Mouse (Mus musculus) right cerebral cortex, postnatal 25 days (tissue): Measurements from ENCODE around the gene Mfap5.
A peak's percentile ranks its signal among the peaks of the same experiment; 100 is the strongest.
"Not testable (repeated sequence)": the region's sequence is repeated elsewhere in the genome, so short reads cannot be mapped to it uniquely, and the experiment has no call there.

Experiments
- DNase-seq: peaks from one replicate; pipeline ENCODE4 v3.0.0; 2022

Gene Mfap5

DNA sequence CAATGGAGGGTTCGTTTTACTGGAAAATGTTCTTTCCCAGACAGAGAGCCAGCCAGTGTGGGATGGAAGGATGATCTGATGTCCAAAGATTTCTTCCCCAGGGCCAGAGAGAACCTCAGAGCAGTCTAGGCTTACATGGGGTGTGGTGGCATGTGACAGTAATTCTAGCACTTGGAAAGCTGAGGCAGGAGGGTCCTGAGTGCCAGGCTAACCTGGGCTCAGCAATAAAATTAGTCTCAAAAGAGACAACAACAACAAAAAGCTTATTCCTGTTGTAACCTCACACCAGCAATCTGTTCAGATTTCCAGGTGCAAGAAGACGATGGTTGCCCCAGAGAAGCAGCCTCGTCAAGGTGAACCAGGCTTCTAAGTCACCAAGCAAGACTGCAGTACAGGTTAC, at the start of gene Mfap5:
Gene Mfap5 (plus strand): TSS at position 301 of the 400 bp plus-strand sequence.
- no peak for DNase-seq

GRCm38 (mm10) chr6:122458946-122459693, 46.5 kb upstream of the Mfap5 start:
- peak; percentile 26 for DNase-seq

DNA sequence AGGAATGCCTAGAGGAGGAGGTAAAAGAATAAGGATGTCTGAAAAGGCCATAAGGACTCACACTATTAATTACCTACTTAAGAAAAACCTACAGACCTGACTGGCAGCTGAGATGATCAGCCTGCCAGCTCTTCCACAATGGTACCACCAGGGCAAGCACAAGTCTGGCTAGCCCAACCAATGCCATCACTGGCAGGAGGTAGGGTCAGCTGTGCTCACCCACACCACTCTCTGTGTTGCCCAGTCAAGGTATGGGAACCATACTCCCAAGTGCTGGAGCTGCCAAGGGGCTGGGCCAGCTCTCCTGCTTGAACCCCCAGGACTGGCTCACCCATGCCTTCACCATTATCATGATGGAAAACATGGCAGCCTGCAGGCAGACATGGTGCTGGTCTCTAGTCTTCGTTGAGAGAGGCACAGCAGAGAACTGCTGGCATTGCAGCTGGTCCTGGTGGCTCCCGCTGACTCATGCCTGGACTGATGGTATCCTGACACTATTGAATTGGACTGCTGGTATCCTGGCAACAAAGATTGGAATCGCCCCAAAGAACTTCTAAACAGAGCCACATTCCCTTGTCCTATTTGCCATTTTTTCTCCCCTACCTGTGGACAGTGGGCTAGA, 39.4 kb upstream of the Mfap5 start:
- DNase-seq = no peak

- DNase-seq = no peak
Observed at GRCm38 (mm10) chr6:122469030-122469640, 36.5 kb upstream of the Mfap5 start.

DNA sequence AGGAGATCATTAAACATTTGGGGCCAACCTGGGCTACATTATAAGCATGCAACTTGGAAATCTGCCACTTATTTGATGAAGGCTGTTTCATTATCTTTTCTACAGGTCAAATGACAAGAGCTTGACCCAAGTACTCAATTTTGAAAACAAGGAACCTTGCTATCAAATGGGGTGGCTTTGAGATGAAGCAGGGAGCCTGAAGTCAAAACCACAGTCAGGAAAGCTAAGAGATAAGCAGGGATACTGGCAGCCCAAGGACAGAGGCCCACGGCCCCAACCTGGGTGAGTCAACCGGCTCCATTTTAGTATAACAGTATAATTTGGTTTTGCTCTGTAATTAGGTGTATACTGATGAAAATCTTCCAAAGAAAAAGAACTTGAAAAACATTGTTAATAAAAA, 35.4 kb upstream of the Mfap5 start:
- no peak for DNase-seq

GRCm38 (mm10) chr6:122471461-122471860, 34.2 kb upstream of the Mfap5 start:
- DNase-seq = not testable (repeated sequence)

DNA sequence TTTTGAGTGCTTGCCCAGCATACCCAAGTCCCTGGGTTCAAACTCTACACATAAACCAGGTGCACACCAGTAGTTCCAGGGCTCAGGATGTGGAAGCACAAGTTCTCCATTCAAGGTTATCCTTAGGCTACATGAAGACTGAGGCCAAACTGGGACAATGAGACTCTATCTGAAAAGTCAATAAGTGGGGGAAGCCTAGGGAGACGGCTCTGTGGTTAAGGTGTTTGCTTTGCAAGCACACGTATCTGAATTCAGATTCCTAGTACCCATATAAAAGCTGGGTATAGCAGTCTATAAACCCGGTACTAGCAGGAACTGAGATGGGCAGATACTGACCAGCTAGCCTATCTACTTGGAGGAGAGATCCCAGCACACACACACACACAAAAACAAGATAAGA, 27.6 kb upstream of the Mfap5 start:
- DNase-seq = no peak

DNA sequence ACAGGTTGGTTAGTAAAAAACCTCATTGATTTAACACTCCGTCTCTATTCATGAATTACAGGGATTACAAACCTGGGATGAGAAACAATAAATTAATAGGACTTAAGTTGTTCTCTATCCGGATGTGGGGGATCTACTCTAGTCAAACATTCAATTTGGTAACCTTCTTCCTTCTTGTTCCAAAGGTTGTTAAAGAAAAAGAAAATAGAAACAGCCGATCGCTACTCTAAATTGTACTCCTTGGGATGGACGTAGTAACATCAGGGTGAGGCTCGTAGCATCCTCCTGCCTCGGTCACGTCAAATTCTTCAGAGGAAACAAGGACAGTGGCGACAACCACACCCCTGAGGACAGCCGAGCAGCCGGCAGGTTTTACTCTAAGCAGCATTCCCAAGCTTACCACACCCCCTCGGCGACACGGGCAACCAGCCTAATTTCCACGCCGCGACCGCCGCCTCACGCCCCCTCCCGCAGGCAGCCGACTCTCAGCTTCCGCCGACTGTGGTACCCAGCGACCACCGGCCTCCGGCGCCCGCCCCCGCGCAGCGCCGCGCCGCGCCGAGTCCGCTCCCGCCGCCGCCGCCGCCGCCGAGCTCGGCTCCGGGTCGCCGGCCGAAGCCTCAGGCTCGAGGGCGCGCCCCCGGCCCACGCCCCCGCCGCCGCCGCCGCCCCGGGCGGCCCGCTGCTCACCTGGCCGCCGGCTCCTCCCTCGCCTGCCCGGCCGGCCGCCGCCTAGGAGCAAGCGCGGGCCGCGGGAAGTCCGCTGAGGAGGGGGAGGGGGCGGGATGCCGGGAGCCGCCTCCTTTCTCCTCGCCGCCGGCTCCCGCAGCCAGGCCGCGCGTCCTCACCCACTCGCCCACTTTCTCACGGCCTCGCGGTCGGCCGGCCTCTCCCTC, 20.0 kb upstream of the Mfap5 start:
- peak; percentile 38 for DNase-seq

GRCm38 (mm10) chr6:122486297-122487117, 19.1 kb upstream of the Mfap5 start:
- peak; percentile 48 for DNase-seq

DNA sequence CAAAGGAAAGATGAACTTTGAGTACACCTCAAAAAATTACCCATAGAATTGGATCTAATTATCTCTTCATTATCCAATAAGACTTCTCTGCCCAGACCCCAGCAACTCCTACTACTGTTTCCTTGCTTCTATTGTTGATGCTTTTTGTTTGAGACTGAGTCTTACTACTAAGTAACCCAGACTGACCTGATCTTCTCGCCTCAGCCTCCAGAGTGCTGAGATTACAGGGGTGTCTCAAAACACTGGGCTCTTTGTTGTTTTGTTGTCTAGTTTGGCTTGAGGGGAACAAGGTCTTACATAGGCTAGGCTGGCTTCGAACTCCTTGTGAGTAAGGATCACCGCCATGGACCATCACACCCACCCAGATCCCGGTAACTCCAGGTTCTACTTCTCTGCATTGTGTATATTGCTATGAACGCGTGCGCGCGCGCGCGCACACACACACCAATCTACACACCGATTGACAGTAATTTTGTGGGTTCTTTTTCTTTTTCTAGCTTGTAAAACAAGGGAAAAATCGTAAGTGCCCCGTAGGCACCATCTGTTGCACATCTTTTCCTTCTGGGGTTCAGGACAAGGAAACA, 14.6 kb upstream of the Mfap5 start:
- no peak for DNase-seq

DNA sequence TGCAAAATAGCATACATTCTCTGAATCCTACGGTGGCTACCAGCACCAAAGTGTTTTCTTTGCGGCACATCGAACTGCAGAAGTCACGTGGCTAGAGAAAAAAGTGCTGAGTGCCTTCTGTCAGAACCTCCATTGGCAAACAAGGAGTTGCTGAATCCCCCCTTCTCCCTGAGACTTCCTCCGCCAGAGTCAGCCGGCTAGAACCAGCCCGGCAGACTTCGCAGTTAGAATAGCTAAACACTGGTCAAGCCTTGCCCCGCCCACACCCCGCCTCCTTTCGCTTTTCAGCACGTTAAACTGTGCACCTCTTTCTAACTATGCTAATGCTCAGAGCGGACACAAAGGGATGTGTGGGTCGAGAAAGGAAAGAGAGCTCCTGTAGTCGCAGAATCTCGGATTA, 14.1 kb upstream of the Mfap5 start:
- DNase-seq = peak; percentile 53

DNA sequence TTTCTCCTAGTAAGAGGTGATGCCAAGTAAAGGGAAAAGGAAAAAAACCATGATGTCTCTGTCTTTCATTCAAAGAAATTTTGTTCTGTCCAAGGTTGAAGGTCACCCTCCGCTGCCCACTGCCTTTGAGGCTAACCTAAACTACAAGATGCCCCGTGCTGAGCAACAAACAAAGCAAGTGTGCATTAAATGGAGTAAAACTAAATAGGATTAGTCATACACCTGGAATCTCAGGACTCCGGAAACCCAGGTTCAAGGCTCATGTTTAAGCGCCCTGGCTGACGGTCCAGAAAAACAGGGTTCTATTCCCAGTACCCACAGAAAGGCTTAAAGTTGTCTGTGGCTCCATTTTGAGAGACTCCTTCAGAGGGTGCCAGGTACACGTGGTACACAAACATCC, 13.2 kb upstream of the Mfap5 start:
- DNase-seq = no peak

GRCm38 (mm10) chr6:122493799-122494472, 11.7 kb upstream of the Mfap5 start:
- no peak for DNase-seq

DNA sequence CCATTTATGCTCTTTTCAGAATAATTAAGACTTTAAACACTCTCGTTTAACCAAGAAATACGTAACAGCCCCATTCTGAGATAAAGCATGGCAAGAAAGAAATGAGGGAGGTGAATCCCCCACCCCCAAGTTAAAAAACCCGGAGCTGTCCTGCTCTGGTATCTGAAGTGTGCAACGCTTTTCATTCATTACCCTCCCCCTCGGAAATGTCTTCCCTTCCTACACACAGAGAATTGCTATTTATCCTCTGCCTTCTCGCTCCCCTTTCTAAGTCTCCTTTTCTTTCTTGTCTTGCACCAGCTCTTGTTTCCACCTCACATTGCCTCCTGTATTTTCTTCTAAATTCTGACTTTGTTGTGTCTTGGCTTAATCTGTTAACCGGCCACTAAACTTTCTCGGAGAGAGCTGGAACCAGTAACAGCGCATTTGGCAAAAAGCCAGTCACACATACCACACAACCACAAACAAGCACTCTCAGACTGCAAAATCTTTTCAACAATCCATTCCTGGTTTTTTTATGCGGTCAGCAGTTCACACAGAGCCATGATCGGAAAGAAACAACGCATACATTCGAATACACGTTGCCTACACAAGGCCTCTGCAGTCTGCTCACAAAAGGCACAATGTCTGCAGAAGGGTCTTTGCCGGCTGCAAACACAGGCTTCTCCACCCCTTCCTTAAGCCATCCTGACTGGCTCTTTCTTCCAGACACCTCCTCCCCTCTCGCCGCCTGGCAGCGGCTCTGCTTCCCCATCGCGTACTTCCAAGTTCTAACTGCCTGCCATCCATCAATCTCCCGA, 10.4 kb upstream of the Mfap5 start:
- no peak for DNase-seq

- DNase-seq = no peak
Observed at GRCm38 (mm10) chr6:122496501-122496900, 9.1 kb upstream of the Mfap5 start.

GRCm38 (mm10) chr6:122498661-122499060, 7.0 kb upstream of the Mfap5 start, which contains the start of gene Rimklb:
Gene Rimklb, minus strand, starts transcription at chr6:122498761.
- no peak for DNase-seq

- DNase-seq = no peak
Observed at GRCm38 (mm10) chr6:122505041-122505440, 604 bp upstream of the Mfap5 start.

DNA sequence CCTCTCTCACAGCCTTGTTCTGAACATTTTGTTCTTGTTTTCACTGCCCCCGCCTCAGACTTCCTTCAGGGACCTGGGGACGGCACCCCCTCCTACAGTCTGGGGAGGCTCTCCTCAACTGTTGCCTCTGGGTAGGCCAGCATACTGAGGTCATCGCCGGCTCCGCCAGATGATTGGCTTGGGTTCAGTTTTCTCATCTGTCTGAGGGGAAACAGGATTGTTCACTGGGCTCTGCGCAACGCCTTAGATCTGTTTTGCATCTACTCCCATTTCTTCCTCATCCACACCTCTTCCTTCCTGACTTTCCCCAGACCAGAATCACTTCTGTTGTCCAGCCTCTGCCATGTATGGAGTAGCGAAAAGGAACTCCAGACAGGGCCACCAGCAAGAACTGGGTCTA, 2.8 kb downstream of the Mfap5 start:
- no peak for DNase-seq

DNA sequence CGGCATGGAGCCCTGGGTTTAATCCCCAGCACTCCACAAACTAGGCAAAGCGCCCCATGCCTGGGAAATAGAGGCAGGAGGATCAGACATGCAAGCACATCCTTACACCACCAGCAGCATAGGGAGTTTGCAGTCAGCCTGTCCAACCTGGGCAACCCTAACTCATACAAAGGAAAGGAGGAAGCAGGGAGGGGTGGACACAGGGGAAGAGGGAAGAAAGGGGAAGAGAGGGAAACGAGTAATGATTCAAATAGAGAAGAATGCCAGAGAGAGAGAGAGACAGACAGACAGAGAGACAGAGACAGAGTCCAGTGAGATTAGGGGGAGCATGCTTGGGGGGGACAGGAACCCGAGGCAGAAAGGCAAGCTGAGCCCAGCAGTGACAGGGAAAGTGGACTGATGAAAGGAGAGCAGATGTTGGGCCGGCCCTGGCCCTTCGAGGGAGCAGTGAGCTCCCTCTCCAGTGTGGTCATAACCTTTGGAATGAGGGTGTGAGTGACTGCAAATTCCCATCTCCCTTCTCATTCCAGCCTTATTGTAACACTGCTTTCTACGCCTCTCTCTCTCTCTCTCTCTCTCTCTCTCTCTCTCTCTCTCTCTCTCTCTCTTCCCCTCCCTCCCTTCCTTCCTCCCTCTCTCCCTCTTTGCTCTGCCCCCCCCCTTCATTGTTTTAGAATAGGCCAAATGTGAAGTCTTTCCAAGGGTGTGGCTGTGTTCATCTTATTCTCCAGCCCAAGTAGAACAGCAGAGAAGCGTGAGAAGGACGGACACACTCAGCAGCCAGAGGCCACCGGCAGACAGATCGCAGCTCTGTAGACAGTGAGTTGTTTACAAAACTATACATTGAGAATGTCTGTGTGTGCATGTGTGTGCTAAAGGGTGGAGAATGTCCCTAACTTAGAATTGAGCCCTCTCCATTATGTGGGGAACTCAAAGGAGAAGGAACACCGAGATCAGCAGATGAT, 7.6 kb downstream of the Mfap5 start:
- DNase-seq = no peak
